Mouse (Mus musculus) CD4-positive, CD25-positive, alpha-beta regulatory T cell, adult 4 months (primary cell): ENCODE results near the gene Cers3. TPM values are rescaled to one million over a fixed set of nuclear protein-coding genes. Genes with fewer than 3 reads are reported as not detected.

ENCODE experiments used
- ATAC-seq: one replicate; pipeline ENCODE4 v1.8.0; 2017
- polyA plus RNA-seq, 2 experiments: library from polyadenylated mRNA; unstranded; fragments of 100-300 nt; shearing (Covaris generic); gene quantifications; one replicate each; pipeline ENCODE4 v1.2.1; 2017

Gene Cers3
- polyA plus RNA-seq, 2 experiments from 2014 or later, result not detected

- ATAC-seq, result no peak
Measured at GRCm38 (mm10) chr7:66786476-66786875, 43.2 kb downstream of the Cers3 start.

GRCm38 (mm10) chr7:66787816-66788215 lies 44.5 kb downstream of the Cers3 start:
- ATAC-seq, result no peak

- no peak for ATAC-seq
Measured at GRCm38 (mm10) chr7:66789860-66790748, 46.8 kb downstream of the Cers3 start.

GRCm38 (mm10) chr7:66791022-66791421 lies 47.7 kb downstream of the Cers3 start:
- no peak for ATAC-seq

- no peak for ATAC-seq
Measured at GRCm38 (mm10) chr7:66796909-66797308, 53.6 kb downstream of the Cers3 start.

DNA sequence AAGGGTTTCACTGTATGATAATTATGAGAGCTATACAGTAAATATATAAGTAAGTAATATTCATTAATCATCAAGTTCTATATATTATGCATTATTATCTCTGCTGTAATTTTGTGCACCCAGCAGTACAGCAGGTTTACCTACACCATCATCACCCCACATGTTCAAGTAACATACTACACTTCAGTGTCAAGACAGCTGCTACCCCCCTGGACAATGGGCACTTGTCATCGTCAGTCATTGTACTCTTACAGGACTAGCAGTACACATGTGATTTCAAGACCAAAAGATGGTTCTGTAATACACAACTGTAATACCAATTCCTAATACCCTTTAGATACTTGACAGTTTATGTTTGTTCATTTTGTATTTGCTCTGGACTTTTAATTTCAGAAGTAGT lies 54.0 kb downstream of the Cers3 start:
- no peak for ATAC-seq

GRCm38 (mm10) chr7:66798826-66799225 lies 55.5 kb downstream of the Cers3 start:
- no peak for ATAC-seq

- ATAC-seq, result no peak
Measured at GRCm38 (mm10) chr7:66800784-66801183, 57.5 kb downstream of the Cers3 start.

- ATAC-seq, result no peak
Measured at GRCm38 (mm10) chr7:66801785-66802184, 58.5 kb downstream of the Cers3 start.

- ATAC-seq, result no peak
Measured at GRCm38 (mm10) chr7:66803798-66804197, 60.5 kb downstream of the Cers3 start.

DNA sequence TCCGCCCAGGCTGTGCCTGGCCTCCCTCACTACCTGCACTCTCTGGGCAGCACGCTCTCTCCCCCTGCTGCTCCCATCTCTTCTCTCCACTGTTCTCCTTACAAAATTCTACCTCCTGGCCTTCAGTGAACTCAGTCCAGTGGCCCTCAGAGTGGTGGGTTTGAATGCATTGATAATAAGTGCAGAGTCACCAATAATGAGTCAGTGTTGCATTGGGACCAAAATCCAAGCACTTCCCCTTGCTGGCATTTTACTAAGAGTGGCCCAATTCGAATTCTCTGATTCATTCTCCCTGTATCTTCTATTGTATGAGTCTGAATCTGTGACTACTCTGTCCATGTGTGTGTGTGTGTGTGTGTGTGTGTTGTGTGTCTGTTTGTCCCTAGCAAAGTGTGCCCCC lies 63.5 kb downstream of the Cers3 start:
- no peak for ATAC-seq

- no peak for ATAC-seq
Measured at GRCm38 (mm10) chr7:66810436-66810835, 67.1 kb downstream of the Cers3 start.

DNA sequence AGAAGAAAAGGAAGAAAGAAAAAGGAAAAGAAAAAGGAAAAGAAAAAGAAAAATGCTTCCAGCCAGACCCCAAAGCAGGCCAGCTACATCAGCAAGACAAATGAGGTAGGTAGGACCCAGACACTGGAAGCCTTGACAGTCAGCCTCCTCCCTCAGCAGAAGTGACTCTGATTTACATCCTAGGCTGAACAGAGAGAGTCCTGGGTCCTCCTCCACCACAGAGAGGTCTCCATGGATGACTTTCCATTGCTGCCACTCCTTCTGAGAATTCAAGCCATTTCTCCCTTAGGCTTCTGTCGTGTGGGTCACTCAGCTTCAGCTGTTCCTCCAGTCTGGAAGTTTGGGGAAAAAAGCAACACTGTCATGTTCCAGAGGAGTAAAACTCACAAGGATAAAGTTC lies 68.0 kb downstream of the Cers3 start:
- ATAC-seq, result no peak

GRCm38 (mm10) chr7:66812289-66812688 lies 69.0 kb downstream of the Cers3 start:
- no peak for ATAC-seq

DNA sequence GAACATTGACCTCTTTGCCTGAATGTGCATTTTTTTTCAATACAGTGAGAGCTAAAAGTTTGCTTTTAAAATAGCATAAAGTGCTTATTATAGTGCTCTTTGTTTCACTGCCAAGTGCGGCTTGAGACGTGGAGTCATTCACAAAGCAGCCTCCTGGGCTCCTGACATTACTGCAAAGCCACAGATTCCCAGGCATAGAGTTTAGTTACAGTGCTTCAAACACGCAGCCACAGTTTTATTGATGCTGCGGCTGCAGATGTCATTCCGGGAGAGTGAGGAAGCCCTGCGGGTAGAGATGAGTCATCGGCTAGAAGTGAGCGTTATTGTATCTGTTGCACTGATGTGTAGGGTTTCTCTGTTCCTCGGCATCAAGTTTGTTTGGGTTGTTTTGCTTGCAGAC lies 69.4 kb downstream of the Cers3 start:
- no peak for ATAC-seq

- no peak for ATAC-seq
Measured at GRCm38 (mm10) chr7:66813172-66813571, 69.9 kb downstream of the Cers3 start.

DNA sequence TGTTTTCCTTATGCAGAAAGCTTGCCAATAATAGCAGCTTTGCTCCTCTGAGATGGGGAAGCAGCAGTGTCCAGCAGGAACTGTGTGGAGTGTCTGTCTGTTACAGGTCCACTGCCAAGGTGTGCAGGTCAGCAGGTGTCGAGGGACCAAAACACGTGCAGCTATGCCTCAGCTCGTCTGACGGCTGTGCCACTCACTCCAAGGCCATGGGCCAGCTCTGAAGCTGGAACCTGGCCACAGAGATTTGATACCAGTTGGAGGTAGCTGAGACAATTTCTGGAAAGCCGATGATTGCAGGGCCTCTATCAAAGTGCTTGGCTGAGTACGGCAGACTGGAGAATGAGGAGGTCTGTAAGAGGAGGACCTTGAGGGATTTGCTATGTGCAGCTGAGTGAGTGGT lies 72.2 kb downstream of the Cers3 start:
- no peak for ATAC-seq

DNA sequence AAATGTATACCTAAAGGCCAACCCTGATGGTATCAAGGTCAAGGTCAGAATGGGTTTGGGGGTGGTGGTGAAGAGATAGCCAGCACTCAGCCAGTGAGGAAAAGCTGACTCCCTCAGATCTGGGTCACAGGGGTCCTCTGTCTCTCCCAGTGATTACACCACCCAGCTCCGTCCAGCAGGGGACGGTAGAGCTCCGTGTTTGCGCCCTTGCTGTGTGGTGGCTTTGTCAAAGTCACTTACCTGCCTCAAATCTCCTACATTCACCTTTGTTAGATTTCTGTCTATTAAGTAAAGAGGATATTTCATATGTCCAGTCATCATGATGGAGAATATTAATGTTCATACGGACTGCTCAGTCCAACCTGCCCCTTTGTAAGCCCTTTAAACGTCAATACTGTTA lies 76.7 kb downstream of the Cers3 start:
- no peak for ATAC-seq

DNA sequence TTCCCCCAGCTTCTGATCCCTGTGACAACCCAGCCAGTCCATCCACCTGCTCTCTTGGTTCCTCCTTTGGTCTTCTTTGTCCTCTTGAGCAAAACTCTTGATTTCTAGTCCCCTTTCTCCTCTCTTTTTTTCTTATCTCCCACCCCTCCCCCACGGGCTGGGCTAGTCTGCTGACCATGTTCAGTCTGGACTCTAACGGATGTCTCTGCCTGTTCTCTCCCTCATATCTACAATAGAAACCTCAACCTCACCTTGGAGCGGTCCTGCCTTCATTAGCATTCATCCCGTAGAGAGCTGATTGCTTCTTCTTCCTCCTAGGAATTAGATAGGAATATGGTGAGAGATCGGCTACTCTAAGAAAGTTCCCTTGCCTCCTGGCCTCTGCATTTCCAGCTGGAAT lies 87.5 kb downstream of the Cers3 start:
- no peak for ATAC-seq

DNA sequence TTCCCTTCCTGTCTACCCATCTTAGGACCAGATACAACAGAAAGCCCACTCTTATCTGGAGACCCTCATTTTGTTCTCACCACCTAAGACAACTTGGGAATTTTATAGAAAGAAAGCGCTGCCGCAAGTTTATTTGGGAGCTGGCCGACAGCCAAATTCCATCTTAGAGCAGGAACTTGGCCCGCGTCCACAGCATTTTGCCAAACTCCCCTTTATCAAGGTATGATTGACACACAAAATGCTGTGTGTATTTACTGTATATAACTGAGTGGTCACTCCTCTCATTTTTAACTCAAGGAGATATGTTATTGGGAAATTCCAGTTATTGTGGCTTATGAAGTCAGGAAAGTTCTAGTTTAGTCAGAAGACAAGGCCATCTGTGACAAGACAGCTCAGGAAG lies 88.0 kb downstream of the Cers3 start:
- no peak for ATAC-seq

GRCm38 (mm10) chr7:66839463-66840007 lies 96.2 kb downstream of the Cers3 start, which contains the start of gene Adamts17:
Gene Adamts17, plus strand, starts transcription at chr7:66839735.
- peak; percentile 98 for ATAC-seq

DNA sequence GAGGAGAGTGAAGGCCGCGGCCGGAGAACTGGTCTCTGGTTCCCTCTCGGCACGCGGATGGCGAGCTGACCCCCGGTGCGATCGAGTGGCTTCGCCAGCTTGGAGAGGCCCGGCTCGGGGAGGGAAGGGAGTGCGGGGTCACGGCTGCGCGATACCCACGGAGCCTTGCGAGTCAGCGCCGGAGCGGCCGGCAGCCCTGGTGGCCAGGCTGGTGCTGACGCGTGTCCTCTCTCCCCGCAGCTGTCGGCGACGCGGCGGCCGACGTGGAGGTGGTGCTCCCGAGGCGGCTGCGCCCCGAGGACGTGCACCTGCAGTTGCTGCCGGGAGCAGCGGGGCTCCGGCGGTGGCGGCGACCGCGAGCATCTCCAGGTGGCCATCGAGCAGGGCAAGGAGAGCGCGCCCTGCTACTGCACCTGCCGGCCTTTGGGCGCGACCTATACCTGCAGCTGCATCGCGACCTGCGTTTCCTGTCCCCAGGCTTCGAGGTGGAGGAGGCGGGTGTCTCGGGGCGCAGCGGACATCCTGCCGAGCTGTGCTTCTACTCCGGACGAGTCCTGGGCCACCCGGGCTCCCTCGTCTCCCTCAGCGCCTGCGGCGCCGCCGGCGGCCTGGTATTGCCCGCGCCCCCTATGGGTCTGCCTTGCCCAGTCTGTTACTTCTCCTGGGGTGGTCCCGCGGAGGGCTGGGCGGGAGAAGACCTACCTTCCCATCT lies 96.9 kb downstream of the Cers3 start:
- peak; percentile 38 for ATAC-seq

- no peak for ATAC-seq
Measured at GRCm38 (mm10) chr7:66841165-66841564, 97.9 kb downstream of the Cers3 start.

- ATAC-seq, result no peak
Measured at GRCm38 (mm10) chr7:66842021-66842420, 98.7 kb downstream of the Cers3 start.
